Mouse (Mus musculus) urinary bladder, adult 2 months (tissue): ENCODE results near the gene Hdac1. TPM values are rescaled to one million over a fixed set of nuclear protein-coding genes. Genes with fewer than 3 reads are reported as not detected.

Source experiments
- DNase-seq: peaks from one replicate; pipeline ENCODE4 v3.0.0; 2022; ENCODE audit warnings: low spot score
- polyA plus RNA-seq: library from polyadenylated mRNA; depleted of rRNA; stranded (reverse); fragments of >200 nt; gene quantifications from 2 replicates; pipeline ENCODE4 v1.2.3, GENCODE M21; 2012; rRNA removed

Hdac1 gene
- polyA plus RNA-seq, result 101 and 112 TPM in 2 replicates

GRCm38 (mm10) chr4:129542592-129543141 lies at the start of gene Hdac1:
TSS of gene Hdac1 (minus strand) at chr4:129542713.
- peak; percentile 97 for DNase-seq

DNA sequence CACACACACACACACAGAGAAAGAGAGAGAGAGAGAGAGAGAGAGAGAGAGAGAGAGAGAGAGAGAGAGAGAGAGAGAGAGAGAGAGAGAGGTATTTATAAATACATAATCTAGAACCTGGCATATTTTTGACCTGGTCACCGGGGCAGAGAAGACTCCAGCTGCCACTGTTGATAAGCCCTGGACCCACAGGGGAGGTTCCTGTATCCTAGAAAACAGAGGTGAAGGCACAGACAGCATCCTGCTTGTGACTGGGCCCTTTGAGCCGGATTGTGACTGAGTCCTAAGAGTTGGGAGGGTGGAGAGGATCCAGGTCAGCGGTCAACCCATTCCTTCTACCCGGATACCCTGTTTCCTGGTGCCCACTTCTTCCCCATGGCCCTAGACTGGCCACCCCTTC lies 46.4 kb upstream of the Hdac1 start:
- no peak for DNase-seq

DNA sequence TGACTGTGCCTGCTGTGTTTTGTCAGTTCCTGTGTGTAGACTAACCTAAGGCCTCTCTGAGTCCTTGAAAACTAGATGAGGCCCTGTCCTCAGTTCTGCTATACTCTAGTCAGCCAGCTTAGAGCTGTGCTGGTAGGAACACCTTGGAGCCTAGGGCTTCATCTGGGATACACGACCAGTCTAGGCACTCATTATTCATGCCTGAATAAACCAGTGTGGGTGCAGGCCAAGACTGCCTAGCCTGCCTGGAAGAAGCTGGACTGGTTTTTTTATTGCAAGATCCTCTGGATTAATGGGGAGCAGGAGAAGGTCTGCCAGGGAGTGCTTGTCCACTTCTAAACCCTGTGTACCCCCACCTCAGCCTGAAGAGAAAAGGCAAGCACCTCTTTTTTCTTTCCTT lies 44.4 kb upstream of the Hdac1 start:
- DNase-seq, result no peak

DNA sequence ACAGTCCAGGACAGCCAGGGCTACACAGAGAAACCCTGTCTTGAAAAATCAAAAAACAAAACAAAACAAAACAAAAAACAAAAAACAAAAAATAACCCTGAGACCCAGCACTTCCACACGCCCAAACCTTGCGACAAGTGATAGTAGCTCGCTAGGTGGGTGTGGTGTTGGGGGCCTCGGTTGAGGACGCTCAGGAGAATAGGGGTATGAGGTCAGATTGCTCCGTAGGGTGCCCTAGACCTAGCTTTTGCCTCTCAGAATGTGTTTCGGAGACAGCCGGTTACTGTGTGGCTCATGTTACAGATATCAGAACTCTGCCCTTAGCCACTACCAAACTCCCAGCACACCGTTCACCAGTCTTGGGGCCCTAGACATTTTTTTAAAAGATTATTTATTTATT lies 43.3 kb upstream of the Hdac1 start:
- DNase-seq, result no peak

GRCm38 (mm10) chr4:129584884-129585608 lies 42.5 kb upstream of the Hdac1 start:
- DNase-seq, result peak; percentile 78

DNA sequence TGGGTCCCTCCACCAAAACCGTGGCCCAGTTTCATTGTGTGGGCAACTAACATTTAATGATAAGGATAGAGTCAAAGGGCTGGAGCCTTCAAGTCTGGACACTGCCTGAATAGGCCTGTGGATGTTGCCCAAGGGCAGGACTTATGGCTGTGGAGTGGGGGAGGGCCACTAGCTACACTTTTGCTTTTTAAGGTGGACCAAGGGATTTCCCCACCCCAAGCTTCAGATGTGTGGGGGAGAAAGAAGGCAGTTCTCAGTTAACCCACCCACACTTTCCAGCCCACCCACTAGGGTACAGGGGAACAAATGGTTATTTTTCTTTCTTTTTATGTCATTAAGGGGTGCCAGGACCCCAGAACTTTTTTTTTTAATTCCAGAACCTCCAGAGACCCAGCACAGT lies 41.9 kb upstream of the Hdac1 start:
- DNase-seq, result no peak

DNA sequence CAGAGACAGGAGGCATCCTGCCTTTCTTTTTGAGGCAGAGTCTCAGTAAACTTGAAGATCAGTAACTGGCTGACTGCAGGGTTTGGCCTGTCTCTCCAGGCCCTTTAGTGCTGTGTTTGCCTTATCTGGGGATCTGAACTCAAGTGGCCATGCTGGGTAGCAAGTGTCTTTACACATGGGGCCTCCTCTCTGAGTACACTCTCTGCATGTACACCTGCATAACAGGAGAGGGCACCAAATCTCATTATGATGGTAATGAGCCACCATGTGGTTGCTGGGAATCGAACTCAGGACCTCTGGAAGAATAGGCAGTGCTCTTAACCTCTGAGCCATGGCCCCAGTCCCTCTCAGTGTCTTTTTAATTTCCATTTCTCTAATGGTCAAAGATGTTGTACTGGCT lies 39.7 kb upstream of the Hdac1 start:
- DNase-seq, result no peak

- DNase-seq, result no peak
Measured at GRCm38 (mm10) chr4:129580347-129580746, 37.8 kb upstream of the Hdac1 start.

DNA sequence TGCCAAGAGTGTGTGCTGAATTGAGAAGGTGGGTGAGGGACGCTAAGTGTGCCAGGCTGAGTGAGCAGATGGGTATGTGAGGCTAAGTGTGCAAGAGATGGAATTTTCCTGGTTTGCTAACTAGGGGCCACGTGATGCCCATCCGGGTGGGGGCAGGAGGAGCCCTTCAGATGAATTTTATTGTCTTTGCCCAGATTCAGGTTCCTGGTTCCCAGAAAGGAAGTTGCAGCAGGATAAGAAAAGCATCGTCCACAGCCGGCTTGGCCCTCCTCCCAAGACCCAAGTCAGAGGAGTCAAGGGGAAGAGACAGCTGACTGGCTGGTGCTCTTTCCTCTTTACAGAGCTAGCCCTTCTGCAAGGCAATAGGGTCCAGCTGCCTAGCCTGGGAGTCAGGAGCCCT lies 36.0 kb upstream of the Hdac1 start, which contains the start of gene Fam167b:
Gene Fam167b, minus strand, starts transcription at position 84 of the 400 bp plus-strand sequence.
- no peak for DNase-seq

DNA sequence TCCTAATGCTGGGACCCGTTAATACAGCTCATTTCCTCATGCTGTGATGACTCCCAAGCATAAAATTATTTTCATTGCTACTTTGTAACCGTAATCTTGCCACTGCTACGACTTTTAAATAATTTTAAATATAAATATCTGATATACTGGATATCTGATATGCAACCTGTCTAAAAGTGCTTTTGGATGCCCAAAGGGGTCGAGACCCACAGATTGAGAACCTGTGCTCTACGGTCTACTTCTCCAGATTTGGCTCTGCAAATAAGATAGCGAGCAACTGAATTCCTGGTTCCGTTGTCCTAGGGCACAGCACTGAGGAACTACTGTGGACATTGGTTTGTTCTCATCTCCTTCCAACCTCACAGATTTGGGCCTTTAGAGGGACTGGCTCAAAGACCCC lies 35.2 kb upstream of the Hdac1 start:
- DNase-seq, result no peak

GRCm38 (mm10) chr4:129576863-129577491 lies 34.5 kb upstream of the Hdac1 start:
- peak; percentile 44 for DNase-seq

- no peak for DNase-seq
Measured at GRCm38 (mm10) chr4:129575171-129575844, 32.8 kb upstream of the Hdac1 start.

DNA sequence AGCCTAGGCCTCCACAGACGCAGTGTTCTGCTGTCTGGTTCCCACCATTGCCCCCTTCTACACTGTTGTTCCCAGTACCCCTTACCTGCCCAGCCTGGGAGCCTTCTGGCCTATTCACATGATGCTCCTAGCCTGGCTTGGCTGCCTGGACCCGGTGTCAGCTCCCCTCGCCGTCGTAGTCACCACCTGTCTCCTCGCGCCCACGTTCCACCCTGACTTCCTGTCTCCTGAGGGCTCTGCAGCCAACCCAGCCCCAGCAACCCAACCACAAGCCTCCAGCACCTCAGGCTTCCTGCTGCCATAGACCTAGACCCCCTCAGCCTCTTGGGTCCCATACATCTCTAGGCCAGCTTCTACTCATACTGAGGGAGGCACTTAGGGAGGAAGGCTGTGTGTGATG lies 30.9 kb upstream of the Hdac1 start, which contains the start of gene Lck:
Gene Lck, minus strand, starts transcription at position 212 of the 400 bp plus-strand sequence.
- no peak for DNase-seq

- no peak for DNase-seq
Measured at GRCm38 (mm10) chr4:129573093-129573370, 30.5 kb upstream of the Hdac1 start.

- DNase-seq, result no peak
Measured at GRCm38 (mm10) chr4:129572236-129573092, 30.0 kb upstream of the Hdac1 start.

DNA sequence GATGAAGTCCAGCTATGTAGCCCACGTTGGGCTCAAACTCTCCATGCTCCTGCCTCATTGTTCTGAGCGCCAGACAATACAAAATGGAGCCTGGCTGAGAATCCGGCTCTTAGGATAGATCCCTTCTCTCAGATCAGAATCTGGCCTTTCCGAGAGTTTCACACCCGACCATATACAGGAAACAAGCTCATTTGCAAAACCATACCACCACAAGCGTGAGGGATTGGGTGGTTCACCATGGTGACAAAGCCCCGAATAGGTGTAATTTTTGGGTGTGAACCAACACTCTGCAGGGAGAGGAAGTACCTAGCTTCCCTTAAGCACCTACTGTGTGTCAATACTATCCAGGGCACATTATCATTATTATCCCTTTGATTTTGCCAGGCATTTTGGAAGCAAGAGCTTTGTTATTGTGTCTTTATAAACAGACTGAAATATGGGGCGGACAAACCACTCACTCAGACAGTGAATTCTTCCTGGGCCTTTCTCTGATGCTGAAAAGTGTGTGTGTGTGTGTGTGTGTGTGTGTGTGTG lies 29.1 kb upstream of the Hdac1 start:
- DNase-seq, result no peak

DNA sequence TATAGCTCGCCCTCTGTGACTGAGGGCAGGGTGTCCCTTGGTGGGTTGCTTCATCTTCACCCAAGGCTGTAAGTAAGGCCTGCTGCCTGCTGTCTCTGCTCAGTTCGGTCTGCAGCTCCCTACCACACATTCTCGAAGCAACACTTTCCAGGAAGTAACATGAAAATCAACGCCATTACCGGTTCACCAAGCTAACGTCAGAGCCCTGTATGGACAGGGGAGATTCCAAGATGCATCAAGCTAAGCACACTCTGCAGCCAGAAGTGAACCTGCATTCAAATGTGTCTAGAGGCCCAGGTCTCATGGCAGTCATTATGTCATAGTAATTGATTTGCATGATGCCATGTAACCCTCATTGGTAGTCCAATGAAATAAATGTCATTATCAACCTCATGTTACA lies 27.5 kb upstream of the Hdac1 start:
- DNase-seq, result no peak

GRCm38 (mm10) chr4:129568366-129568765 lies 25.9 kb upstream of the Hdac1 start:
- no peak for DNase-seq

DNA sequence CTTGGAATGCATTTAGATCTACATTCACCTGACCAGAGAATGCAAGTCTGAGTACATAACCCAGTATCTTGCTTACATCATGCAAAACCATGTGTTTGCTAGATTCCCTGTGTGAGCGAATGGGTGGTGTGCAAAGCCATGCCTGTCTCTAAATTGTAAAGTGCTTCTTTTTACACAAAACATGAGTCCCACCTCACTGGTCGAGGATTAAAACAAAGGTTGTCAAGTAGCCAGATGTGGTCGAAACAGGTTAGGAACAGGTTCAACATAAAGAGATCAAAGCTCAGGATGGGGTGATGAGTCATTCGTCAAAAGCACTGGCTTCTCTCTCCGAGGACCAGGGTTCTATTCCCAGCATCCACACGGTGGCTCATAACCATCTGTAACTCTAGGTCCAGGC lies 22.6 kb upstream of the Hdac1 start:
- DNase-seq, result no peak

DNA sequence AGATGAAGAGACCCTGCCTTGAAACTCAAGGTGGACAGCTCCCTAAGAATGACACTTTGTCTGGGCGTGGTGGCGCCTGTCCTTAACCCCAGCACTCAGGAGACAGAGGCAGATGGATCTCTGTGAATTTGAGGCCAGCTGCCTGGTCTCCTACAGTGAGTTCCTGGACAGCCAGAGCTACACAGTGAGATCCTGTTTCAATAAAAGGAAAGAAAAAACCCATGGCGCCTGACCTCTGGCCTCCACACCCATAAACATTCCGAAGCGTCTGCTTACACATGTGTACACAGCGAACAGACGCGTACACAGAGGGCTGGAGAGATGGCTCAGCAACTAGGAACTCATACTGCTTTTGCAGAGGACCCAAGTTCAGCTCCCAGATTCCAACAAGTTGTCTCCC lies 21.2 kb upstream of the Hdac1 start:
- no peak for DNase-seq

GRCm38 (mm10) chr4:129561184-129561583 lies 18.7 kb upstream of the Hdac1 start:
- DNase-seq, result no peak
